In genomic region chr7:66227814-66228609, GRCm38 (mm10) we compare ENCODE assay signal across 17 mouse cellular contexts.
DNase-seq lines count a peak whose midpoint lies in the region; ATAC-seq and TF ChIP-seq lines count a peak whose summit lies in the region.
"Had no signal": no experiment of that assay in that cellular context is flagged by ENCODE, and none has a peak within 500 bp of the region (broad histone marks: within the 10 kb centered on the region; RNA-seq: fewer than 3 reads in every experiment).

No protein-coding gene starts in this region.

- DNase-seq in hindbrain, embryonic 10.5 days (ENCODE audit: low spot score): peak; percentile 2
- DNase-seq in hindbrain, embryonic 14.5 days (ENCODE audit: low spot score): no peak
- DNase-seq in liver, embryonic 11.5 days (ENCODE audit: low spot score): peak; percentile 27
- DNase-seq in liver, postnatal 0 days: no peak
- DNase-seq in left cerebral cortex, postnatal 10 days (ENCODE audit: extremely low spot score in 1 of 2, low spot score in 2 of 2): no peak
- no peak for DNase-seq in left cerebral cortex, postnatal 14 days (ENCODE audit: low spot score in 2 of 2)
- DNase-seq: adrenal gland, adult 2 months; cerebellum, adult 2 months; lung, postnatal 10 days had no signal

- H3K4me3 ChIP-seq in hindbrain, embryonic 10.5 days: no peak overlapping the region
- H3K4me3 ChIP-seq in hindbrain, embryonic 14.5 days (replicated peaks; ENCODE audit: low read length): no peak overlapping the region
- no peak overlapping the region for H3K4me3 ChIP-seq in liver, embryonic 11.5 days (ENCODE audit: low read depth, low read length)
- H3K4me3 ChIP-seq in liver, postnatal 0 days (ENCODE audit: low read depth, low read length): no peak overlapping the region
- H3K4me3 ChIP-seq in embryonic facial prominence, embryonic 12.5 days: no peak overlapping the region
- no peak overlapping the region for H3K4me3 ChIP-seq in limb, embryonic 15.5 days
- H3K4me3 ChIP-seq: embryonic facial prominence, embryonic 15.5 days; forebrain, embryonic 13.5 days; hindbrain, embryonic 15.5 days; megakaryocyte, embryonic 14.5 days had no signal

- no peak overlapping the region for H3K9ac ChIP-seq in hindbrain, embryonic 14.5 days
- no peak overlapping the region for H3K9ac ChIP-seq in liver, embryonic 11.5 days (ENCODE audit: low read depth, low read length)
- no peak overlapping the region for H3K9ac ChIP-seq in liver, postnatal 0 days (replicated peaks)
- no peak overlapping the region for H3K9ac ChIP-seq in embryonic facial prominence, embryonic 12.5 days
- H3K9ac ChIP-seq in limb, embryonic 15.5 days: no peak overlapping the region
- H3K9ac ChIP-seq: embryonic facial prominence, embryonic 15.5 days; forebrain, embryonic 13.5 days; hindbrain, embryonic 15.5 days; liver, embryonic 14.5 days had no signal

- no peak for TF ChIP-seq EP300 in liver, postnatal 0 days (IDR thresholded peaks at IDR 0.05; ENCODE audit: low read depth)

- peaks cover 46% of the 10 kb centered on the region for H3K4me1 ChIP-seq in hindbrain, embryonic 10.5 days (replicated peaks)
- H3K4me1 ChIP-seq in hindbrain, embryonic 14.5 days (replicated peaks; ENCODE audit: control insufficient read depth, insufficient read depth, low read length): peaks cover 14% of the 10 kb centered on the region
- peaks cover 20% of the 10 kb centered on the region for H3K4me1 ChIP-seq in liver, embryonic 11.5 days (replicated peaks; ENCODE audit: control insufficient read depth, insufficient read depth, low read length)
- peaks cover 32% of the 10 kb centered on the region for H3K4me1 ChIP-seq in liver, postnatal 0 days (ENCODE audit: insufficient read depth)
- peaks cover 19% of the 10 kb centered on the region for H3K4me1 ChIP-seq in embryonic facial prominence, embryonic 12.5 days
- H3K4me1 ChIP-seq in limb, embryonic 15.5 days: peaks cover 36% of the 10 kb centered on the region

- H3K27ac ChIP-seq in hindbrain, embryonic 10.5 days: peak overlapping the region; percentile 64
- H3K27ac ChIP-seq in hindbrain, embryonic 14.5 days: no peak overlapping the region
- H3K27ac ChIP-seq in liver, embryonic 11.5 days (ENCODE audit: low read depth, low read length): no peak overlapping the region
- H3K27ac ChIP-seq in liver, postnatal 0 days (ENCODE audit: low read depth): no peak overlapping the region
- 0 out of 2 replicates have a peak overlapping the region, but pooled peaks have one; percentile 13 for H3K27ac ChIP-seq in embryonic facial prominence, embryonic 12.5 days
- H3K27ac ChIP-seq in limb, embryonic 15.5 days: 0 out of 2 replicates have a peak overlapping the region, but pooled peaks have one; percentile 38
- H3K27ac ChIP-seq: embryonic facial prominence, embryonic 15.5 days; forebrain, embryonic 13.5 days; hindbrain, embryonic 15.5 days; liver, embryonic 14.5 days had no signal

- H3K36me3 ChIP-seq in hindbrain, embryonic 10.5 days: no peaks in the 10 kb centered on the region
- H3K36me3 ChIP-seq in hindbrain, embryonic 14.5 days (replicated peaks; ENCODE audit: control insufficient read depth, insufficient read depth): no peaks in the 10 kb centered on the region
- H3K36me3 ChIP-seq in liver, embryonic 11.5 days (ENCODE audit: control insufficient read depth, insufficient read depth, low read length): no peaks in the 10 kb centered on the region
- no peaks in the 10 kb centered on the region for H3K36me3 ChIP-seq in liver, postnatal 0 days (replicated peaks; ENCODE audit: insufficient read depth, low read length)
- H3K36me3 ChIP-seq in embryonic facial prominence, embryonic 12.5 days: no peaks in the 10 kb centered on the region
- no peaks in the 10 kb centered on the region for H3K36me3 ChIP-seq in limb, embryonic 15.5 days
- H3K36me3 ChIP-seq: embryonic facial prominence, embryonic 15.5 days; G1E; hindbrain, embryonic 15.5 days had no signal

- H3K4me2 ChIP-seq in hindbrain, embryonic 14.5 days (replicated peaks): no peak overlapping the region
- H3K4me2 ChIP-seq in liver, embryonic 11.5 days: no peak overlapping the region
- H3K4me2 ChIP-seq in liver, postnatal 0 days (ENCODE audit: low read depth, low read length): no peak overlapping the region
- no peak overlapping the region for H3K4me2 ChIP-seq in embryonic facial prominence, embryonic 12.5 days (replicated peaks)
- no peak overlapping the region for H3K4me2 ChIP-seq in limb, embryonic 15.5 days
- H3K4me2 ChIP-seq: embryonic facial prominence, embryonic 15.5 days; forebrain, embryonic 13.5 days; hindbrain, embryonic 15.5 days had no signal

- 83% methylated on average over 13 of the region's 13 CpGs for WGBS in hindbrain, embryonic 10.5 days
- WGBS in hindbrain, embryonic 14.5 days: 88% methylated on average over 13 of the region's 13 CpGs
- 75% methylated on average over 13 of the region's 13 CpGs for WGBS in liver, embryonic 11.5 days
- WGBS in liver, postnatal 0 days (ENCODE audit: insufficient replicate concordance): 68% methylated on average over 13 of the region's 13 CpGs
- WGBS in embryonic facial prominence, embryonic 12.5 days: 68% methylated on average over 13 of the region's 13 CpGs
- WGBS in limb, embryonic 15.5 days: 80% methylated on average over 13 of the region's 13 CpGs

- no peaks in the 10 kb centered on the region for H3K9me3 ChIP-seq in hindbrain, embryonic 10.5 days
- H3K9me3 ChIP-seq in hindbrain, embryonic 14.5 days (ENCODE audit: control insufficient read depth, low read length): no peaks in the 10 kb centered on the region
- no peaks in the 10 kb centered on the region for H3K9me3 ChIP-seq in liver, embryonic 11.5 days (ENCODE audit: control insufficient read depth, low read length)
- H3K9me3 ChIP-seq in liver, postnatal 0 days (ENCODE audit: low read length): no peaks in the 10 kb centered on the region
- H3K9me3 ChIP-seq in embryonic facial prominence, embryonic 12.5 days: no peaks in the 10 kb centered on the region
- no peaks in the 10 kb centered on the region for H3K9me3 ChIP-seq in limb, embryonic 15.5 days
- H3K9me3 ChIP-seq: embryonic facial prominence, embryonic 15.5 days; forebrain, embryonic 13.5 days; G1E; hindbrain, embryonic 15.5 days had no signal

- 0 out of 2 replicates have a peak, but pooled peaks cover 5% of the 10 kb centered on the region for H3K27me3 ChIP-seq in hindbrain, embryonic 10.5 days (ENCODE audit: insufficient read depth, poor library complexity, severe bottlenecking)
- no peaks in the 10 kb centered on the region for H3K27me3 ChIP-seq in hindbrain, embryonic 14.5 days (ENCODE audit: control insufficient read depth, insufficient read depth, low read length)
- no peaks in the 10 kb centered on the region for H3K27me3 ChIP-seq in liver, embryonic 11.5 days (replicated peaks; ENCODE audit: control insufficient read depth, insufficient read depth, low read length)
- H3K27me3 ChIP-seq in liver, postnatal 0 days (ENCODE audit: insufficient read depth, low read length): no peaks in the 10 kb centered on the region
- no peaks in the 10 kb centered on the region for H3K27me3 ChIP-seq in embryonic facial prominence, embryonic 12.5 days
- no peaks in the 10 kb centered on the region for H3K27me3 ChIP-seq in limb, embryonic 15.5 days
- H3K27me3 ChIP-seq: embryonic facial prominence, embryonic 15.5 days; forebrain, embryonic 13.5 days; hindbrain, embryonic 15.5 days; megakaryocyte, embryonic 14.5 days had no signal

- no peak for TF ChIP-seq CTCF in liver, postnatal 0 days (IDR thresholded peaks at IDR 0.05; ENCODE audit: low read depth)

- intact Hi-C loops in left cerebral cortex, postnatal 10 days (cut with DNase I): no loop called here
- intact Hi-C loops in left cerebral cortex, postnatal 14 days (cut with DNase I): no loop called here

- ATAC-seq in hindbrain, embryonic 14.5 days (ENCODE audit: low FRiP score): no peak
- no peak for ATAC-seq in liver, embryonic 11.5 days (replicated peaks; ENCODE audit: low FRiP score)
- no peak for ATAC-seq in liver, postnatal 0 days
- no peak for ATAC-seq in embryonic facial prominence, embryonic 12.5 days (ENCODE audit: insufficient number of reproducible peaks, insufficient read depth, low FRiP score, low TSS enrichment)
- no peak for ATAC-seq in limb, embryonic 15.5 days (ENCODE audit: insufficient number of reproducible peaks, low FRiP score, low TSS enrichment, low read depth)
- ATAC-seq: forebrain, embryonic 13.5 days had no signal

Comparison
In these comparisons a context has a peak if more than half of its experiments do, and no peak if none do; other contexts are left out.
1. DNase-seq: peak in hindbrain, embryonic 10.5 days (single experiment) and liver, embryonic 11.5 days (single experiment); none in hindbrain, embryonic 14.5 days (single experiment), liver, postnatal 0 days (single experiment), left cerebral cortex, postnatal 10 days (0 of 2) and left cerebral cortex, postnatal 14 days (0 of 2).
2. H3K27ac ChIP-seq: peak in hindbrain, embryonic 10.5 days (single experiment), embryonic facial prominence, embryonic 12.5 days (single experiment) and limb, embryonic 15.5 days (single experiment); none in hindbrain, embryonic 14.5 days (single experiment), liver, embryonic 11.5 days (single experiment) and liver, postnatal 0 days (single experiment).